Mouse (Mus musculus) megakaryocyte, embryonic 14.5 days (primary cell): Measurements from ENCODE around the gene Azin2.

Experiments
- FLI1 ChIP-seq: IDR thresholded peaks from 2 replicates; pipeline ENCODE4 v1.6.1; 2012; ENCODE audit warnings: low read length, inconsistent platforms, mixed read lengths
- GATA1 ChIP-seq: IDR thresholded peaks from 3 replicates; pipeline ENCODE4 v1.6.1; 2012; ENCODE audit warnings: mixed read lengths, low read length, inconsistent platforms, borderline replicate concordance

DNA sequence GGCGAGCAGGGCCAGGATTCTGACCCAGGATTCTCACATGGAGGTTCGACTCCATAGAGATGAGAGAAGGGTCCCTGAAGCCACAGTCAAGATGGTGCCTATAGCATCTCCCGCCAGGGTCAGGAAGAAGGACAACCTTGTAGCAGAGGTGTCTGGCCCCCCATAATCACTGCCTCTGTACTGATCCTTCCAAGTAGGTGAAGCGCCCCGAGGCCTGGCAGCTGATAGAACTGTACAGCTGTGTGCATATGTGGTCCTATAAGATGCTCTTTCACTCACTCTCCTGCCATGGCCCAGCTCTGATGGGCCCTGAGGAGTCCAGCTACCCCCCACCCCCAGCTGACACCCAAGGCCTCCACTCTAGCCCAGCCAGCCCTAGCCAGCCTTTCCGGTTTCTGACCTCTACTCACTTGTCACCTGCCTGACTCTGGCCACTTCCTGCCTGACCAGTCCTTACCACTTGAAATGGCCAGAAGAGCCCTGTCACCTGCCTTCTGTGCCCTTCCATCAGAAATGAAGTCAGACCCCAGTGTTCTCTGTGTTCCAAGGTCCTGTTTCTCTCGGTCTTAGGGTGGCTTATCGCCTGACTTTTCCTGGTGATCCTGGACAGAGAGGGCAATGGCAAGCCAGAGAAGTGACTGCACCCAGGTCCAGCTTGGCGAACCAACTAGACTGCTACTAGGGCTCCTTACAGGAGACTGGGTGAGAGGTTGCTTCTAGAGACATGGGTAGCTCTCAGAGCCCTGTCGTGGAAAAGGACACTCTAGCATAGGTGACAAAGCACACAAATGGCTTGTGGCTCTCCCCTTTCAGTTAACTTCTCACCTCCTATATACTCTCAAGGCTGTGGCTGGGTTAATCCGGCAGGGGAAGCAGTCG, 72.3 kb downstream of the Azin2 start:
- no peak for TF ChIP-seq GATA1
- no peak for TF ChIP-seq FLI1
